Comparison of ENCODE assay signal across 12 mouse cellular contexts in the genomic region with DNA sequence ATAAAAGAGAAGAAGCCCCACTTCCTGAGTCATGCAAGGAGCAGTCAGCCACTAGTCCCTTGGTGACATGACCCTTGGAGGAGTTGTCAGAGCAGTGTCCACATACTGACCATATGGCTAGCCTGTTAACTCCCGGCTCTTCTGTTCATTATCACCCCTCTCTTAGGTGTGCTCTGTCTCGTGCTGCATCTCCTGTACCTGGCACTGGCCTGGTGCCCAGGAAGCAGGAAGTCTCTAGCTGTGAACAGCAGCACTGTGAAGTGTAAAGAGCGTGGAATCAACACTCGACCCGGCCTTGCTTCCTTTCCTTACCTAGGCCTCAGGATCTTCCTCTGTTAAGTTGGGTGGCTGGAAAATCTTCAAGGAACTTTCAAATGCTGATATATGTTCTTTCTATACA.
DNase-seq lines count a peak whose midpoint lies in the region.
"Had no signal": no experiment of that assay in that cellular context is flagged by ENCODE, and none has a peak within 500 bp of the region (broad histone marks: within the 10 kb centered on the region; RNA-seq: fewer than 3 reads in every experiment).

No protein-coding gene starts in this region.

- peak; percentile 26 to 31 for DNase-seq in cerebellum, adult 18-20 months
- DNase-seq in cerebellum, adult 11 months: no peak
- peak; percentile 22 for DNase-seq in brain, adult 2 months (ENCODE audit: low read depth, low spot score)
- peak; percentile 18 for DNase-seq in cerebellum, adult 9-11 months
- DNase-seq in large intestine, adult 2 months (ENCODE audit: low read depth, low spot score): peak; percentile 27
- DNase-seq in embryo, embryonic 10.5 days (ENCODE audit: low spot score): no peak
- no peak for DNase-seq in layer of hippocampus, adult 8-10 months (ENCODE audit: low spot score in 2 of 2)
- DNase-seq: adrenal gland, postnatal 10 days; gastrocnemius, postnatal 10 days; heart, adult 18-20 months; heart, postnatal 10 days; heart, postnatal 4 days had no signal

- WGBS in large intestine, adult 2 months: 33% methylated on average over 5 of the region's 5 CpGs

Comparison
In these comparisons a context has a peak if more than half of its experiments do, and no peak if none do; other contexts are left out.
1. DNase-seq: peak in cerebellum, adult 18-20 months (2 of 2), brain, adult 2 months (single experiment), cerebellum, adult 9-11 months (single experiment) and large intestine, adult 2 months (single experiment); none in cerebellum, adult 11 months (single experiment), embryo, embryonic 10.5 days (single experiment) and layer of hippocampus, adult 8-10 months (0 of 2).